Mouse (Mus musculus) liver, adult 2 months (tissue): Measurements from ENCODE around the gene Prpf6.

ENCODE experiments used
- CTCF ChIP-seq: fragments of 200-500 bp; IDR thresholded peaks from 2 replicates; pipeline ENCODE4 v1.5.1; 2011; ENCODE audit warnings: low read depth, low read length, control low read depth
- POLR2A ChIP-seq: fragments of 200-500 bp; IDR thresholded peaks from 2 replicates; pipeline ENCODE4 v1.6.1; 2011; ENCODE audit warnings: low read length, control low read depth; ENCODE audit not compliant: insufficient read depth; ENCODE audit errors: extremely low read depth

- TF ChIP-seq POLR2A (no peak), CTCF (no peak)
These were observed 8.0 kb upstream of the Prpf6 start for GRCm38 (mm10) chr2:181583460-181584257.
